Mouse (Mus musculus) embryonic facial prominence, embryonic 10.5 days (tissue): Measurements from ENCODE around the gene Atf6. TPM values are rescaled to one million over a fixed set of nuclear protein-coding genes. Genes with fewer than 3 reads are reported as not detected.

ENCODE experiments used
- DNase-seq: peaks from one replicate; pipeline ENCODE4 v3.0.0-alpha.2; 2017; ENCODE audit warnings: low spot score
- H3K27ac ChIP-seq: fragments of 300-500 bp; sonication (generic); replicated peaks from 2 replicates; pipeline ENCODE4 v1.5.1; 2016; ENCODE audit warnings: mild to moderate bottlenecking
- H3K27me3 ChIP-seq: fragments of 300-500 bp; sonication (generic); replicated peaks from 2 replicates; pipeline ENCODE4 v1.6.1; 2016; ENCODE audit warnings: low read depth, mild to moderate bottlenecking; ENCODE audit not compliant: poor library complexity, severe bottlenecking
- H3K36me3 ChIP-seq: fragments of 300-500 bp; sonication (generic); replicated peaks from 2 replicates; pipeline ENCODE4 v1.6.1; 2016; ENCODE audit warnings: mild to moderate bottlenecking, moderate library complexity
- H3K4me1 ChIP-seq: fragments of 300-500 bp; sonication (generic); 2 replicates; pipeline ENCODE4 v1.6.1; 2016
- H3K4me3 ChIP-seq: fragments of 300-500 bp; sonication (generic); 2 replicates; pipeline ENCODE4 v1.5.1; 2016; ENCODE audit warnings: mild to moderate bottlenecking, moderate library complexity
- H3K9me3 ChIP-seq: fragments of 300-500 bp; sonication (generic); 2 replicates; pipeline ENCODE4 v1.6.1; 2016; ENCODE audit warnings: mild to moderate bottlenecking
- WGBS: fragments of 180-500 bp; shearing (Covaris S2); methylation state at CpG from one replicate; pipeline ENCODE4 v1.1.7; 2016; 5-methylcytosine and 5-hydroxymethylcytosine counted together
- polyA plus RNA-seq: library from polyadenylated mRNA; unstranded; fragments of >200 nt; fragmentation: Nextera tagmentation; extraction: Ambion mirVana; gene quantifications from 2 replicates; pipeline ENCODE4 v1.2.1, GENCODE M21; 2016

Atf6 gene
- polyA plus RNA-seq, 1 experiment from 2014 or later = 7.0 TPM

- H3K4me3 ChIP-seq = no peak overlapping the region
- no peak overlapping the region for H3K27ac ChIP-seq
- H3K9me3 ChIP-seq = no peaks in the 10 kb centered on the region
- H3K27me3 ChIP-seq = no peaks in the 10 kb centered on the region
- 95% methylated on average over 8 of the region's 8 CpGs for WGBS
- DNase-seq = no peak
- H3K4me1 ChIP-seq = no peaks in the 10 kb centered on the region
- no peaks in the 10 kb centered on the region for H3K36me3 ChIP-seq
Measured at GRCm38 (mm10) chr1:170689773-170690172, 177.8 kb downstream of the Atf6 start.

GRCm38 (mm10) chr1:170683863-170684262 lies 183.7 kb downstream of the Atf6 start:
- no peak overlapping the region for H3K27ac ChIP-seq
- WGBS = 87% methylated on average over 6 of the region's 6 CpGs

DNA sequence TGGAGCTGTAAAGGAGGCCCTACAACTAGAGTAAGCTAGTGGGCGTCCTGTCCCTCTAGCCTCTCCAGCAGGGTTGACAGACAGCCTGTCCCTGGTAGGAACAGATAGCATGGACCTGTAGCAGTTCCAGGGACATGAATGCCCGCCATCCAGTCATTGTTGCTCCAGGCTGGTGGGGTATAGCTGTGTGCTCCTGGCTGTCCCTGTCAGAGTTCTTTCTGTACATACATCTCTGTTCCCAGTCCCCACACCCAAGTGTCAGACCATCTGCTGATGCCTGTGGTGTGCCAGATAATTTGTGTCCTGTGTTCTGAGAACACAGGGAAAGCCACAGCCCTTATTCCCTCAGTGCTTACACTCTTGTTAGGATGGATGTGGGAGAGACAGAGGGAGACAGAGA lies 187.9 kb downstream of the Atf6 start:
- Histone ChIP-seq H3K4me1 (no peaks in the 10 kb centered on the region), H3K27ac (no peak overlapping the region), H3K4me3 (no peak overlapping the region), H3K27me3 (no peaks in the 10 kb centered on the region), H3K9me3 (no peaks in the 10 kb centered on the region), H3K36me3 (peaks cover 13% of the 10 kb centered on the region)
- 78% methylated on average over 2 of the region's 2 CpGs for WGBS
- DNase-seq = no peak

More at GRCm38 (mm10) chr1:170683863-170684262, 183.7 kb downstream of the Atf6 start:
- Histone ChIP-seq H3K9me3 (no peaks in the 10 kb centered on the region), H3K4me1 (no peaks in the 10 kb centered on the region), H3K4me3 (no peak overlapping the region), H3K36me3 (peaks cover 13% of the 10 kb centered on the region), H3K27me3 (no peaks in the 10 kb centered on the region)
- DNase-seq = no peak

DNA sequence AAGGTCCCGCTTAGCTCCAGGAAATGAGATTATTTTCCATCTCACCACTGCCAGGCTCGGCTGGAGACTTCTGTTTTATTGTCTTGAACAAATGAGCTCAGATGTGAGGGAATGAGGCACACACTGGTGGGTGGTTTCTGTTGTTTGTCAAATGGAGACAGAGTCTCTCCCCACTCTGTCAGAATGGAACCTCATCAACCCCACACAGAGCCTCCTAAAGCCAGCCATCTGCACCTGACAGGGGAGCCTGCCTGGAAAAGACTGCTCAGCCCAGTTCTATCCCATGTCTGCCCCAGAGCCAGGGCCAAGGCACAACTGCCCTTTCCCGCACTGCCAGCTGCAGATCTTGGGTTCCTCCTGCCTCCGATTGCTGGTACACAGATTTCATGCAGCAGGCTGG lies 188.7 kb downstream of the Atf6 start:
- Histone ChIP-seq H3K36me3 (peaks cover 13% of the 10 kb centered on the region), H3K27me3 (no peaks in the 10 kb centered on the region), H3K4me1 (no peaks in the 10 kb centered on the region), H3K9me3 (no peaks in the 10 kb centered on the region), H3K27ac (no peak overlapping the region), H3K4me3 (no peak overlapping the region)
- no peak for DNase-seq
- 73% methylated on average over 4 of the region's 4 CpGs for WGBS

DNA sequence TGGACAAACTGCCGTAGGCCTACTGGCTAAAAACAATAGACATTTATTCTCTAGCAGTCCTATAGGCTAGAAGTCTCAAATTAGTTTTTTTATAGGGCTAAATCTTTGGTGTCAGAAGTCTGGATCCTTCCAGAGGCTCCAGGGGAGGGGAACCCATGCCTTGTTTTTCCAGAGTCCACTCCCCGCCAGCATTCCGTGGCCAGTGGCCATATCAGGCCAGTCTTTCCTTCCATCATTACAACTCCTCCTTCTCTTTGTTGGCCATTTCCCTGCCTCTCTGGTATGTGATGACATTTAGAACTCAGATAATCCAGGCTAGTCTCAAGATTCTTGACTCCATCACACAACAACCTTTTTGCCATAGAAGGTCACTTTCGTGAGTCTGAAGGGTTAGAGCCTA lies 189.9 kb downstream of the Atf6 start:
- no peak overlapping the region for H3K4me3 ChIP-seq
- no peak for DNase-seq
- no peaks in the 10 kb centered on the region for H3K27me3 ChIP-seq
- 91% methylated on average over 4 of the region's 4 CpGs for WGBS
- H3K4me1 ChIP-seq = no peaks in the 10 kb centered on the region
- H3K9me3 ChIP-seq = no peaks in the 10 kb centered on the region
- H3K27ac ChIP-seq = no peak overlapping the region
- H3K36me3 ChIP-seq = peaks cover 13% of the 10 kb centered on the region

DNA sequence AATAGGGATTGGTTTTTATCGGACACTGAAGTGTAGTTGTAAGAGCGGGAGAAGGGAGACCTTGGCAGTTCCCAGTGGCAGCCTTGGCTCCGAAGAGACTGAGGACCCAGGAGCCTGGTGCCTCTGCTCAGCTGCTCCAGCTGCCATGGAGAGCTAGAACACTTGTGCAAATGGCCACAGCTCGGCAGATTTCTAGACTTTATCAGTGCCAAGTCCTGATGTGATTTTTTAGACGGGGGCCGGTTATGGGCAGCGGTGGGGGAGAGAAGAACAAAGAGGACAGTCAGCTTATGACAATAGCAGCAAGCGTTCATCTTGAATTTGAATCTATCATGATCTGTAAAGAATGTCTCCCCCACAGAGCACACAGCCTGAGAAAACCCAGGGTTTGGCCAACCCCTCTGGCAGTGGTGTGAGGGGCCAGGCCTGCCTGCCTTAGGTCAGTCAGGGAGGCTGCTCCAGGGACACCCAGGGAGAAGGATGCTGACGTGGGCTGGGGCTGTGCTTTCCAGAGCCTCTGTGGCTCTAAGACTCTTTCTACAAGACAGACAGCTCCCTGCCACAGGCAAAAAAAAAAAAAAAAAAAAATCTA lies 193.3 kb downstream of the Atf6 start:
- Histone ChIP-seq H3K27me3 (no peaks in the 10 kb centered on the region), H3K36me3 (peaks cover 16% of the 10 kb centered on the region), H3K27ac (no peak overlapping the region), H3K4me3 (no peak overlapping the region), H3K4me1 (no peaks in the 10 kb centered on the region), H3K9me3 (no peaks in the 10 kb centered on the region)
- WGBS = 82% methylated on average over 9 of the region's 9 CpGs
- DNase-seq = no peak

- Histone ChIP-seq H3K36me3 (peaks cover 29% of the 10 kb centered on the region), H3K9me3 (no peaks in the 10 kb centered on the region), H3K4me1 (0 out of 2 replicates have a peak, but pooled peaks cover 4% of the 10 kb centered on the region), H3K27me3 (no peaks in the 10 kb centered on the region), H3K4me3 (no peak overlapping the region), H3K27ac (no peak overlapping the region)
- no peak for DNase-seq
- 76% methylated on average over 7 of the region's 7 CpGs for WGBS
Measured at GRCm38 (mm10) chr1:170665200-170665599, 202.4 kb downstream of the Atf6 start.

GRCm38 (mm10) chr1:170664620-170665185 lies 202.9 kb downstream of the Atf6 start:
- Histone ChIP-seq H3K36me3 (peaks cover 25% of the 10 kb centered on the region), H3K27me3 (no peaks in the 10 kb centered on the region), H3K27ac (no peak overlapping the region), H3K4me3 (no peak overlapping the region), H3K4me1 (0 out of 2 replicates have a peak, but pooled peaks cover 4% of the 10 kb centered on the region), H3K9me3 (no peaks in the 10 kb centered on the region)
- WGBS = 77% methylated on average over 11 of the region's 11 CpGs
- DNase-seq = no peak

GRCm38 (mm10) chr1:170659260-170659659 lies 208.3 kb downstream of the Atf6 start:
- Histone ChIP-seq H3K27ac (no peak overlapping the region), H3K4me3 (no peak overlapping the region), H3K4me1 (peaks cover 28% of the 10 kb centered on the region), H3K9me3 (no peaks in the 10 kb centered on the region), H3K36me3 (peaks cover 15% of the 10 kb centered on the region; the same call in 1 of the 2 replicates), H3K27me3 (no peaks in the 10 kb centered on the region)
- WGBS = 91% methylated on average over 13 of the region's 13 CpGs
- DNase-seq = no peak

GRCm38 (mm10) chr1:170657643-170658314 lies 209.8 kb downstream of the Atf6 start:
- Histone ChIP-seq H3K27me3 (no peaks in the 10 kb centered on the region), H3K27ac (peak overlapping the region; percentile 69), H3K9me3 (no peaks in the 10 kb centered on the region), H3K36me3 (peaks cover 6% of the 10 kb centered on the region; the same call in 1 of the 2 replicates), H3K4me1 (peaks cover 28% of the 10 kb centered on the region), H3K4me3 (no peak overlapping the region)
- 70% methylated on average over 13 of the region's 13 CpGs for WGBS
- DNase-seq = no peak

- Histone ChIP-seq H3K36me3 (no peaks in the 10 kb centered on the region; the same call in 1 of the 2 replicates), H3K27ac (peak overlapping the region; percentile 69; the same call in 1 of the 2 replicates), H3K9me3 (no peaks in the 10 kb centered on the region), H3K27me3 (no peaks in the 10 kb centered on the region), H3K4me1 (peaks cover 28% of the 10 kb centered on the region), H3K4me3 (no peak overlapping the region)
- 42% methylated on average over 2 of the region's 2 CpGs for WGBS
- DNase-seq = no peak
Measured at GRCm38 (mm10) chr1:170657228-170657521, 210.4 kb downstream of the Atf6 start.

GRCm38 (mm10) chr1:170656518-170657227 lies 210.9 kb downstream of the Atf6 start:
- WGBS = 79% methylated on average over 11 of the region's 11 CpGs
- Histone ChIP-seq H3K9me3 (no peaks in the 10 kb centered on the region), H3K27ac (peak overlapping the region; percentile 69), H3K4me1 (peaks cover 31% of the 10 kb centered on the region), H3K36me3 (no peaks in the 10 kb centered on the region), H3K27me3 (no peaks in the 10 kb centered on the region), H3K4me3 (no peak overlapping the region)
- no peak for DNase-seq
